ENCODE assay signal across 9 mouse cellular contexts in genomic region chr5:119055430-119055829, GRCm38 (mm10).
DNase-seq lines count a peak whose midpoint lies in the region; ATAC-seq lines count a peak whose summit lies in the region.
"Had no signal": no experiment of that assay in that cellular context is flagged by ENCODE, and none has a peak within 500 bp of the region (broad histone marks: within the 10 kb centered on the region; RNA-seq: fewer than 3 reads in every experiment).

No protein-coding gene starts in this region.

- peaks cover 9% of the 10 kb centered on the region for H3K4me1 ChIP-seq in heart, embryonic 12.5 days (replicated peaks)

- no peak overlapping the region for H3K4me3 ChIP-seq in heart, embryonic 12.5 days
- H3K4me3 ChIP-seq: limb, embryonic 13.5 days had no signal

- no peak overlapping the region for H3K27ac ChIP-seq in heart, embryonic 12.5 days (ENCODE audit: poor library complexity, severe bottlenecking)
- H3K27ac ChIP-seq: limb, embryonic 13.5 days had no signal

- peaks cover 14% of the 10 kb centered on the region; the same call in 1 of the 2 replicates for H3K27me3 ChIP-seq in heart, embryonic 12.5 days (replicated peaks)

- H3K36me3 ChIP-seq in heart, embryonic 12.5 days = no peaks in the 10 kb centered on the region
- H3K36me3 ChIP-seq: limb, embryonic 13.5 days had no signal

- intact Hi-C loops in left cerebral cortex, postnatal 36 days (cut with DNase I) = no loop called here

- ATAC-seq in heart, embryonic 12.5 days (ENCODE audit: insufficient number of reproducible peaks, low FRiP score) = 0 out of 2 replicates have a peak, but pooled peaks have one; percentile 7

- peak overlapping the region; percentile 13; the same call in 1 of the 2 replicates for H3K4me2 ChIP-seq in heart, embryonic 12.5 days
- H3K4me2 ChIP-seq: limb, embryonic 13.5 days had no signal

- 8% methylated on average over 12 of the region's 12 CpGs for WGBS in heart, embryonic 12.5 days

- DNase-seq in cerebellum, adult 11 months = peak; percentile 12
- no peak for DNase-seq in cerebellum, postnatal 4 days (ENCODE audit: low spot score in 2 of 2)
- DNase-seq in testis, postnatal 14 days (ENCODE audit: low spot score) = peak; percentile 15
- DNase-seq in testis, postnatal 10 days (ENCODE audit: low spot score) = no peak
- peak; percentile 7 to 8 for DNase-seq in left cerebral cortex, postnatal 36 days (ENCODE audit: low spot score in 2 of 2)
- DNase-seq in right cerebral cortex, postnatal 14 days = peak; percentile 6
- no peak for DNase-seq in urinary bladder, postnatal 25 days (ENCODE audit: low spot score)

- H3K9ac ChIP-seq in heart, embryonic 12.5 days = no peak overlapping the region
- H3K9ac ChIP-seq: limb, embryonic 13.5 days had no signal

- H3K9me3 ChIP-seq in heart, embryonic 12.5 days (replicated peaks) = no peaks in the 10 kb centered on the region
- H3K9me3 ChIP-seq: limb, embryonic 13.5 days had no signal

Comparison
In these comparisons a context has a peak if more than half of its experiments do, and no peak if none do; other contexts are left out.
1. DNase-seq: peak in cerebellum, adult 11 months (single experiment), testis, postnatal 14 days (single experiment), left cerebral cortex, postnatal 36 days (2 of 2) and right cerebral cortex, postnatal 14 days (single experiment); none in cerebellum, postnatal 4 days (0 of 2), testis, postnatal 10 days (single experiment) and urinary bladder, postnatal 25 days (single experiment).